Mouse (Mus musculus): ENCODE results near the gene Cers3. TPM values are rescaled to one million over a fixed set of nuclear protein-coding genes. Genes with fewer than 3 reads are reported as not detected.

Cers3 gene
- polyA plus RNA-seq, 1 experiment from 2014 or later = 0.46 TPM

- peak overlapping the region; percentile 40; the same call in 1 of the 2 replicates for H3K27ac ChIP-seq
Observed at GRCm38 (mm10) chr7:66786476-66786875, 43.2 kb downstream of the Cers3 start.

GRCm38 (mm10) chr7:66787816-66788215, 44.5 kb downstream of the Cers3 start:
- no peak overlapping the region for H3K4me2 ChIP-seq
- WGBS = 84% methylated on average over 2 of the region's 2 CpGs
- no peaks in the 10 kb centered on the region for H3K27me3 ChIP-seq
- peaks cover 4% of the 10 kb centered on the region; the same call in 1 of the 2 replicates for H3K4me1 ChIP-seq
- H3K9me3 ChIP-seq (replicated peaks) = no peaks in the 10 kb centered on the region
- no peak overlapping the region for H3K4me3 ChIP-seq
- no peaks in the 10 kb centered on the region for H3K36me3 ChIP-seq (ENCODE audit: poor library complexity, severe bottlenecking)
- no peak overlapping the region for H3K27ac ChIP-seq
- ATAC-seq = no peak
- no peak overlapping the region for H3K9ac ChIP-seq

More at GRCm38 (mm10) chr7:66786476-66786875, 43.2 kb downstream of the Cers3 start:
- H3K9me3 ChIP-seq (replicated peaks) = no peaks in the 10 kb centered on the region
- H3K9ac ChIP-seq = no peak overlapping the region
- WGBS = 86% methylated on average over 3 of the region's 3 CpGs
- peaks cover 4% of the 10 kb centered on the region; the same call in 1 of the 2 replicates for H3K4me1 ChIP-seq
- H3K27me3 ChIP-seq = no peaks in the 10 kb centered on the region
- H3K4me3 ChIP-seq = no peak overlapping the region
- no peaks in the 10 kb centered on the region for H3K36me3 ChIP-seq (ENCODE audit: poor library complexity, severe bottlenecking)
- no peak overlapping the region for H3K4me2 ChIP-seq
- ATAC-seq = no peak

GRCm38 (mm10) chr7:66789860-66790748, 46.8 kb downstream of the Cers3 start:
- no peak overlapping the region for H3K27ac ChIP-seq
- H3K4me2 ChIP-seq = no peak overlapping the region
- no peak overlapping the region for H3K9ac ChIP-seq
- 32% methylated on average over 6 of the region's 8 CpGs for WGBS
- H3K36me3 ChIP-seq (ENCODE audit: poor library complexity, severe bottlenecking) = no peaks in the 10 kb centered on the region
- ATAC-seq = no peak
- H3K9me3 ChIP-seq (replicated peaks) = no peaks in the 10 kb centered on the region
- H3K4me3 ChIP-seq = no peak overlapping the region
- no peaks in the 10 kb centered on the region for H3K27me3 ChIP-seq
- H3K4me1 ChIP-seq = peaks cover 4% of the 10 kb centered on the region; the same call in 1 of the 2 replicates

- no peak for ATAC-seq
- no peak overlapping the region for H3K4me2 ChIP-seq
- H3K4me1 ChIP-seq = peaks cover 4% of the 10 kb centered on the region; the same call in 1 of the 2 replicates
- no peak overlapping the region for H3K27ac ChIP-seq
- H3K36me3 ChIP-seq (ENCODE audit: poor library complexity, severe bottlenecking) = no peaks in the 10 kb centered on the region
- H3K9ac ChIP-seq = no peak overlapping the region
- H3K9me3 ChIP-seq (replicated peaks) = no peaks in the 10 kb centered on the region
- WGBS = 94% methylated on average over 3 of the region's 3 CpGs
- no peak overlapping the region for H3K4me3 ChIP-seq
- no peaks in the 10 kb centered on the region for H3K27me3 ChIP-seq
Observed at GRCm38 (mm10) chr7:66791022-66791421, 47.7 kb downstream of the Cers3 start.

- WGBS = 60% methylated on average over 1 of the region's 1 CpGs
- H3K27me3 ChIP-seq = no peaks in the 10 kb centered on the region
- no peak overlapping the region for H3K27ac ChIP-seq
Observed at GRCm38 (mm10) chr7:66796909-66797308, 53.6 kb downstream of the Cers3 start.

GRCm38 (mm10) chr7:66797345-66797744, 54.0 kb downstream of the Cers3 start:
- WGBS = 85% methylated on average over 1 of the region's 1 CpGs
- Histone ChIP-seq H3K4me1 (no peaks in the 10 kb centered on the region), H3K27me3 (no peaks in the 10 kb centered on the region), H3K9ac (no peak overlapping the region), H3K27ac (no peak overlapping the region), H3K36me3 (ENCODE audit: poor library complexity, severe bottlenecking) (no peaks in the 10 kb centered on the region), H3K4me2 (no peak overlapping the region), H3K4me3 (no peak overlapping the region), H3K9me3 (replicated peaks) (no peaks in the 10 kb centered on the region)
- ATAC-seq = no peak

More at GRCm38 (mm10) chr7:66796909-66797308, 53.6 kb downstream of the Cers3 start:
- ATAC-seq = no peak
- Histone ChIP-seq H3K4me2 (no peak overlapping the region), H3K9me3 (replicated peaks) (no peaks in the 10 kb centered on the region), H3K36me3 (ENCODE audit: poor library complexity, severe bottlenecking) (no peaks in the 10 kb centered on the region), H3K9ac (no peak overlapping the region), H3K4me1 (no peaks in the 10 kb centered on the region), H3K4me3 (no peak overlapping the region)

- peaks cover 5% of the 10 kb centered on the region; the same call in 1 of the 2 replicates for H3K4me1 ChIP-seq
- H3K27ac ChIP-seq = no peak overlapping the region
- H3K27me3 ChIP-seq = no peaks in the 10 kb centered on the region
- no peak overlapping the region for H3K4me2 ChIP-seq
- H3K9ac ChIP-seq = no peak overlapping the region
- no peak for ATAC-seq
- H3K9me3 ChIP-seq (replicated peaks) = no peaks in the 10 kb centered on the region
- H3K4me3 ChIP-seq = no peak overlapping the region
- 56% methylated on average over 5 of the region's 5 CpGs for WGBS
- H3K36me3 ChIP-seq (ENCODE audit: poor library complexity, severe bottlenecking) = no peaks in the 10 kb centered on the region
Observed at GRCm38 (mm10) chr7:66798826-66799225, 55.5 kb downstream of the Cers3 start.

GRCm38 (mm10) chr7:66800784-66801183, 57.5 kb downstream of the Cers3 start:
- Histone ChIP-seq H3K9ac (no peak overlapping the region), H3K27me3 (no peaks in the 10 kb centered on the region), H3K4me3 (no peak overlapping the region), H3K27ac (no peak overlapping the region), H3K36me3 (ENCODE audit: poor library complexity, severe bottlenecking) (no peaks in the 10 kb centered on the region), H3K4me1 (peaks cover 5% of the 10 kb centered on the region; the same call in 1 of the 2 replicates), H3K9me3 (replicated peaks) (no peaks in the 10 kb centered on the region), H3K4me2 (no peak overlapping the region)
- ATAC-seq = no peak
- WGBS = 83% methylated on average over 5 of the region's 5 CpGs

- H3K27me3 ChIP-seq = no peaks in the 10 kb centered on the region
- H3K4me3 ChIP-seq = no peak overlapping the region
- no peak overlapping the region for H3K27ac ChIP-seq
- peaks cover 5% of the 10 kb centered on the region; the same call in 1 of the 2 replicates for H3K4me1 ChIP-seq
- no peak overlapping the region for H3K9ac ChIP-seq
- no peak for ATAC-seq
- no peak overlapping the region for H3K4me2 ChIP-seq
- H3K36me3 ChIP-seq (ENCODE audit: poor library complexity, severe bottlenecking) = no peaks in the 10 kb centered on the region
- H3K9me3 ChIP-seq (replicated peaks) = no peaks in the 10 kb centered on the region
Observed at GRCm38 (mm10) chr7:66801785-66802184, 58.5 kb downstream of the Cers3 start.

- H3K36me3 ChIP-seq (ENCODE audit: poor library complexity, severe bottlenecking) = no peaks in the 10 kb centered on the region
- no peak overlapping the region for H3K4me2 ChIP-seq
- no peak overlapping the region for H3K9ac ChIP-seq
- H3K27me3 ChIP-seq = no peaks in the 10 kb centered on the region
- ATAC-seq = no peak
- H3K27ac ChIP-seq = no peak overlapping the region
- H3K4me3 ChIP-seq = no peak overlapping the region
- no peaks in the 10 kb centered on the region for H3K9me3 ChIP-seq (replicated peaks)
- peaks cover 5% of the 10 kb centered on the region; the same call in 1 of the 2 replicates for H3K4me1 ChIP-seq
- 44% methylated on average over 5 of the region's 5 CpGs for WGBS
Observed at GRCm38 (mm10) chr7:66803798-66804197, 60.5 kb downstream of the Cers3 start.

GRCm38 (mm10) chr7:66806801-66807200, 63.5 kb downstream of the Cers3 start:
- Histone ChIP-seq H3K27ac (no peak overlapping the region), H3K4me1 (peaks cover 5% of the 10 kb centered on the region; the same call in 1 of the 2 replicates), H3K9me3 (replicated peaks) (no peaks in the 10 kb centered on the region), H3K36me3 (ENCODE audit: poor library complexity, severe bottlenecking) (no peaks in the 10 kb centered on the region), H3K27me3 (no peaks in the 10 kb centered on the region), H3K9ac (no peak overlapping the region), H3K4me3 (no peak overlapping the region), H3K4me2 (no peak overlapping the region)
- 67% methylated on average over 3 of the region's 3 CpGs for WGBS
- no peak for ATAC-seq

- Histone ChIP-seq H3K27ac (no peak overlapping the region), H3K36me3 (ENCODE audit: poor library complexity, severe bottlenecking) (no peaks in the 10 kb centered on the region), H3K9ac (no peak overlapping the region), H3K4me2 (no peak overlapping the region), H3K4me1 (no peaks in the 10 kb centered on the region), H3K4me3 (no peak overlapping the region), H3K27me3 (no peaks in the 10 kb centered on the region), H3K9me3 (replicated peaks) (no peaks in the 10 kb centered on the region)
- WGBS = 93% methylated on average over 7 of the region's 7 CpGs
- no peak for ATAC-seq
Observed at GRCm38 (mm10) chr7:66810436-66810835, 67.1 kb downstream of the Cers3 start.

Data from forebrain, embryonic 13.5 days (tissue).